Mouse (Mus musculus) neural tube, embryonic 13.5 days (tissue): Measurements from ENCODE around the gene Ntng1. TPM values are rescaled to one million over a fixed set of nuclear protein-coding genes. Genes with fewer than 3 reads are reported as not detected.

Experiments used
- ATAC-seq: fragments of 200-750 bp; cut with Nextera tagmentation; 2 replicates; pipeline ENCODE4 v1.8.0; 2017; ENCODE audit warnings: low read depth, mild to moderate bottlenecking, moderate TSS enrichment, moderate library complexity
- H3K27ac ChIP-seq: fragments of 300-500 bp; sonication (generic); replicated peaks from 2 replicates; pipeline ENCODE4 v1.5.1; 2015; ENCODE audit warnings: moderate library complexity, mild to moderate bottlenecking, inconsistent platforms
- H3K27me3 ChIP-seq: fragments of 300-500 bp; sonication (generic); 2 replicates; pipeline ENCODE4 v1.6.1; 2015; ENCODE audit warnings: mild to moderate bottlenecking, inconsistent platforms
- H3K36me3 ChIP-seq: fragments of 300-500 bp; sonication (generic); 2 replicates; pipeline ENCODE4 v1.6.1; 2015; ENCODE audit warnings: mild to moderate bottlenecking, inconsistent platforms
- H3K4me1 ChIP-seq: fragments of 300-500 bp; sonication (generic); replicated peaks from 2 replicates; pipeline ENCODE4 v1.6.1; 2015; ENCODE audit warnings: inconsistent platforms
- H3K4me2 ChIP-seq: fragments of 300-500 bp; sonication (generic); 2 replicates; pipeline ENCODE4 v1.6.1; 2015; ENCODE audit warnings: inconsistent platforms, mild to moderate bottlenecking, moderate library complexity
- H3K4me3 ChIP-seq: fragments of 300-500 bp; sonication (generic); 2 replicates; pipeline ENCODE4 v1.5.1; 2015; ENCODE audit warnings: mild to moderate bottlenecking, inconsistent platforms
- H3K9ac ChIP-seq: fragments of 300-500 bp; sonication (generic); 2 replicates; pipeline ENCODE4 v1.6.1; 2015; ENCODE audit warnings: moderate library complexity, mild to moderate bottlenecking, inconsistent platforms
- H3K9me3 ChIP-seq: fragments of 300-500 bp; sonication (generic); 2 replicates; pipeline ENCODE4 v1.6.1; 2016; ENCODE audit warnings: inconsistent platforms
- whole genome bisulfite sequencing: fragments of 180-500 bp; shearing (Covaris S2); methylation state at CpG from one replicate; pipeline ENCODE4 v1.1.7; 2015; 5-methylcytosine and 5-hydroxymethylcytosine counted together
- polyA plus RNA-seq: library from polyadenylated mRNA; unstranded; fragments of >200 nt; fragmentation: Nextera tagmentation; extraction: Ambion mirVana; gene quantifications from 2 replicates; pipeline ENCODE4 v1.2.1, GENCODE M21; 2015

Ntng1 gene
- polyA plus RNA-seq, 1 experiment from 2014 or later: 15.6 TPM

- Histone ChIP-seq H3K36me3 (no peaks in the 10 kb centered on the region), H3K9me3 (no peaks in the 10 kb centered on the region), H3K9ac (no peak overlapping the region), H3K4me2 (no peak overlapping the region), H3K4me1 (no peaks in the 10 kb centered on the region), H3K27ac (no peak overlapping the region), H3K4me3 (no peak overlapping the region), H3K27me3 (no peaks in the 10 kb centered on the region)
- no peak for ATAC-seq
Measured at GRCm38 (mm10) chr3:109970181-109970580, 173.6 kb downstream of the Ntng1 start.

DNA sequence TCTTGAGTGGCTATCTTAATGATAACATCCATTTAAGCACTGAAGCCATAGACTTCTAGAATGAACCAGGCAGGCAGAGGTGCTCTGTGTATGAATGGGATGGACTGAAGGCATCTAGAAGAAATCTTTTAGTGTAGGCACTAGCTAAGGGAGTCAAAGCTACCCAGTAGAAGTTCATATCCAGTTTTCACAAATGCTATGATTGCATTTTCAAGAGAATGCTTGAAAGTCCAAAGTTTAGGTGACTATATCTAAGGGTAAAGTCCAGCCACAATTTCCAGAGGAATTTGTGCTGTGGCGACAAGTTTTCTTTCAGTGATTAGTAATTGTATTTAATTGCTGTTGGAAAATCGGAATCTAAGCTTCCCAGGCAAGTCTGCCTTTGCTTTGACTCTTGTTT, 181.2 kb downstream of the Ntng1 start:
- H3K4me1 ChIP-seq: no peaks in the 10 kb centered on the region
- no peak for ATAC-seq
- WGBS: 64% methylated on average over 2 of the region's 2 CpGs
- H3K27me3 ChIP-seq: no peaks in the 10 kb centered on the region
- H3K27ac ChIP-seq: no peak overlapping the region
- H3K9ac ChIP-seq: no peak overlapping the region
- H3K4me2 ChIP-seq: no peak overlapping the region
- H3K36me3 ChIP-seq: no peaks in the 10 kb centered on the region
- no peaks in the 10 kb centered on the region for H3K9me3 ChIP-seq
- no peak overlapping the region for H3K4me3 ChIP-seq

DNA sequence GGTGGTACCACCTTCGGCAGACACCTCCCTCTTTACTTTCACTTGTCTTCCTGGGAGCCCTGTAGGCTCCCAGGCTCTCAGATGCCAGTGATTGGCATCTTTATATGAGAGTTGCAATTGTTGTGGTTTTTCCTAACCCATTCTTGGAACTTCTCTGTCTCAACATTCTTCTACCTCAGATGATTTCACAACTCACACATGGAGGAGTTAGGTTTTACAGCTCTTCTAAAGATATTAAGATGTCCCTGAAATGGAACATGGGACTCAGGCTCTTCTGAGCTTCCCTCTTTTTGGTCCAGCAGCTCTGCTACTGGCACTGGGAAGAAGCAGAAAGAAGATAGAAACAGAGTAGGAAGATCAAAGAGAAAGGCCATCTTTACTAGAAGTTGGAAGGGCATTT, 200.9 kb downstream of the Ntng1 start:
- no peak overlapping the region for H3K4me2 ChIP-seq
- H3K4me1 ChIP-seq: no peaks in the 10 kb centered on the region
- no peaks in the 10 kb centered on the region for H3K36me3 ChIP-seq
- H3K27ac ChIP-seq: no peak overlapping the region
- H3K27me3 ChIP-seq: no peaks in the 10 kb centered on the region
- no peaks in the 10 kb centered on the region for H3K9me3 ChIP-seq
- no peak overlapping the region for H3K4me3 ChIP-seq
- H3K9ac ChIP-seq: no peak overlapping the region
- WGBS: 91% methylated on average over 1 of the region's 1 CpGs
- no peak for ATAC-seq

DNA sequence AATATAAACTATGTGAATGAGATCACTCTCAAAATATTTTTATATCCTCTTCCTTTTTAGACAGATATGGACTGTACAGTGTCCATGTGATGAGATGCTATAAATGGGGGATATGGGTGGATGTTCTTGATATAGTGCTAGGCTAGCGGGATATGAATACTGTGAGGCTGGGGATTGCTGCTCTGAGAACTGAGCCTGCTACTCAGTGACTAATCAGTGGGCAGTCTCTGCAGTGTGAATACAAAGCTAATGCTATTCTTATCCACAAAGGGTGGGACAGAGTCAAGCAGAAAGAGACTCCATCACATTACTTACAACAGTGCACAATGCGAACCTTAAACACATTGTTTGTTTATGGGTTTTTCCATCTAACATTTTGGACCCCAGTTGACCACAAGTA, 206.2 kb downstream of the Ntng1 start:
- Histone ChIP-seq H3K9ac (no peak overlapping the region), H3K4me1 (no peaks in the 10 kb centered on the region), H3K9me3 (no peaks in the 10 kb centered on the region), H3K27me3 (no peaks in the 10 kb centered on the region), H3K27ac (no peak overlapping the region), H3K36me3 (no peaks in the 10 kb centered on the region), H3K4me2 (no peak overlapping the region), H3K4me3 (no peak overlapping the region)
- ATAC-seq: no peak
- 85% methylated on average over 2 of the region's 2 CpGs for WGBS

GRCm38 (mm10) chr3:109936275-109936674, 207.5 kb downstream of the Ntng1 start:
- Histone ChIP-seq H3K4me3 (no peak overlapping the region), H3K9me3 (no peaks in the 10 kb centered on the region), H3K4me2 (no peak overlapping the region), H3K4me1 (no peaks in the 10 kb centered on the region), H3K9ac (no peak overlapping the region), H3K27me3 (no peaks in the 10 kb centered on the region), H3K36me3 (no peaks in the 10 kb centered on the region), H3K27ac (no peak overlapping the region; the same call in 1 of the 2 replicates)
- no peak for ATAC-seq
- WGBS: 77% methylated on average over 3 of the region's 3 CpGs

DNA sequence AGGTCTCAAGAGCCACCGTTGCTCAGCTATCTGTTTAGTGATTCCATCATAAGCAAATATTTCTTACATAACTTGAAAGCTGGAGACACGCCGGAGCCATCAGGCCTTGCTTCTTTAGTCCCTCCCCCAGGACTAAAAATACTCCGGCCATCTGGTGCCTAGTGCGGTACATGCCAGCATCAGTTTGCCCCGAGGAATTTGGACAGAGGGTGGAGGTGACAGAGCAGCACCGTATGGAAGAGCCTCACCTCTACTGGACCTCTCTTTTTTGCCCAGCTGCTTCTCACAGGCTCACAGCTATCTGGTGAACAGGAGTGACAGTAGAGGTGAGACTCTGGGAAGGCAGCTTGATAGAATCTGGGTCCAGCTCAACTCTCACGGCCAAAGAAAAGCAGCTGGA, 211.6 kb downstream of the Ntng1 start:
- H3K27ac ChIP-seq: no peak overlapping the region
- H3K9me3 ChIP-seq: no peaks in the 10 kb centered on the region
- no peak overlapping the region for H3K4me2 ChIP-seq
- no peaks in the 10 kb centered on the region for H3K27me3 ChIP-seq
- no peak for ATAC-seq
- 0 out of 2 replicates have a peak, but pooled peaks cover 3% of the 10 kb centered on the region for H3K4me1 ChIP-seq
- H3K9ac ChIP-seq: no peak overlapping the region
- no peaks in the 10 kb centered on the region for H3K36me3 ChIP-seq
- 80% methylated on average over 8 of the region's 8 CpGs for WGBS
- H3K4me3 ChIP-seq: no peak overlapping the region

- no peak overlapping the region for H3K4me2 ChIP-seq
- H3K4me1 ChIP-seq: 0 out of 2 replicates have a peak, but pooled peaks cover 3% of the 10 kb centered on the region
- no peaks in the 10 kb centered on the region for H3K27me3 ChIP-seq
- H3K36me3 ChIP-seq: no peaks in the 10 kb centered on the region
- 40% methylated on average over 5 of the region's 5 CpGs for WGBS
- no peak overlapping the region for H3K27ac ChIP-seq
- H3K4me3 ChIP-seq: no peak overlapping the region
- H3K9ac ChIP-seq: no peak overlapping the region
- H3K9me3 ChIP-seq: no peaks in the 10 kb centered on the region
- ATAC-seq: peak; percentile 50; the same call in 1 of the 2 replicates
Measured at GRCm38 (mm10) chr3:109931021-109931420, 212.8 kb downstream of the Ntng1 start.

DNA sequence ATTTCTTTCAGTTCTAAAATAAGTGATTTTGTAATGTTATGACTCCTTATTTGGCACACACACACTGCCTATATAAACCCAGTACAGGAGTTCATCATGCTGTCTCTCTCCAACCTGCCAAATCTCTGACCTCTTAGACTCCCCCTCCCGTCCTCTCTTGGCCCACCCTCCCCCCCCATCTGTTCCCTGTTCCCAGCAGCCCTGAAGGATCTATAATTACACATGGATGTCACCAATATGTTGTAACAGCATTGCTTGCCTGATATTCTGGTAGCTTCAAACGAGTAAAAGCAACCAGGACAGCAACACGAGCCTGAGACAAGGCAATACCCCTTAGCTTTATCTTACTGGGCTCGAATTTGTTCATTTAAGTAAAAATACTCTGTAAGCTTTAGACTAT, 220.0 kb downstream of the Ntng1 start:
- no peak overlapping the region for H3K4me3 ChIP-seq
- H3K27me3 ChIP-seq: no peaks in the 10 kb centered on the region
- no peaks in the 10 kb centered on the region for H3K9me3 ChIP-seq
- no peak overlapping the region for H3K27ac ChIP-seq
- H3K4me2 ChIP-seq: no peak overlapping the region
- no peak overlapping the region for H3K9ac ChIP-seq
- ATAC-seq: no peak
- no peaks in the 10 kb centered on the region for H3K36me3 ChIP-seq
- WGBS: 74% methylated on average over 4 of the region's 4 CpGs
- H3K4me1 ChIP-seq: peaks cover 7% of the 10 kb centered on the region

- no peak for ATAC-seq
Measured at GRCm38 (mm10) chr3:109918996-109919395, 224.8 kb downstream of the Ntng1 start.

GRCm38 (mm10) chr3:109917926-109918694, 225.7 kb downstream of the Ntng1 start:
- Histone ChIP-seq H3K9ac (no peak overlapping the region), H3K4me3 (no peak overlapping the region), H3K27me3 (no peaks in the 10 kb centered on the region), H3K9me3 (no peaks in the 10 kb centered on the region), H3K27ac (no peak overlapping the region), H3K36me3 (no peaks in the 10 kb centered on the region), H3K4me1 (peaks cover 24% of the 10 kb centered on the region), H3K4me2 (no peak overlapping the region)
- WGBS: 33% methylated on average over 8 of the region's 8 CpGs
- ATAC-seq: peak; percentile 50; the same call in 1 of the 2 replicates

More at GRCm38 (mm10) chr3:109918996-109919395, 224.8 kb downstream of the Ntng1 start:
- Histone ChIP-seq H3K4me3 (no peak overlapping the region), H3K27ac (no peak overlapping the region), H3K27me3 (no peaks in the 10 kb centered on the region), H3K36me3 (no peaks in the 10 kb centered on the region), H3K4me2 (no peak overlapping the region), H3K9ac (no peak overlapping the region), H3K4me1 (peaks cover 24% of the 10 kb centered on the region), H3K9me3 (no peaks in the 10 kb centered on the region)
- 32% methylated on average over 3 of the region's 3 CpGs for WGBS

DNA sequence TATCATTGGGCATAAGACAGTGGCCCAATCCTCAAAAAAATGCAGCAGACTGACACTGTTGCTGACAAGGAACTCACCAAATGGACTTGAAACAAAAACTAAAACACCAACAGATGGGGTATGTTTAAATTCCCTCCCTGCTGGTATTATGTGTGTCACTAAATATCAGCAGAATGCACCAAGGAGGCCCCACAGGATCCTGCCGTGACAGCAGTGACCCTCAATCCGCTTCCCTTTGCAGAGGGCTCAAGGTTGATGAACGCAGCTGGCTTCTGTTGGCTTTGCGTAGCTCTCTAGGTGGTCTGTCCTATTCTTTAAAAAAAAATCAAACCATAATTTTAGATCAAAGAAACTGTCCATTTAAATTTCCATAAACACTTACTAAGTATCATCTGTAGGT, 226.7 kb downstream of the Ntng1 start:
- H3K36me3 ChIP-seq: no peaks in the 10 kb centered on the region
- H3K27ac ChIP-seq: no peak overlapping the region
- WGBS: 25% methylated on average over 4 of the region's 4 CpGs
- ATAC-seq: no peak
- no peak overlapping the region for H3K4me3 ChIP-seq
- no peaks in the 10 kb centered on the region for H3K9me3 ChIP-seq
- H3K4me2 ChIP-seq: no peak overlapping the region
- no peaks in the 10 kb centered on the region for H3K27me3 ChIP-seq
- peaks cover 24% of the 10 kb centered on the region for H3K4me1 ChIP-seq
- H3K9ac ChIP-seq: no peak overlapping the region

- WGBS: 83% methylated on average over 5 of the region's 5 CpGs
- Histone ChIP-seq H3K9ac (no peak overlapping the region), H3K4me1 (peaks cover 21% of the 10 kb centered on the region), H3K9me3 (no peaks in the 10 kb centered on the region), H3K27ac (no peak overlapping the region), H3K4me2 (no peak overlapping the region), H3K27me3 (no peaks in the 10 kb centered on the region), H3K4me3 (no peak overlapping the region), H3K36me3 (no peaks in the 10 kb centered on the region)
- ATAC-seq: no peak
Measured at GRCm38 (mm10) chr3:109914226-109914625, 229.6 kb downstream of the Ntng1 start.

DNA sequence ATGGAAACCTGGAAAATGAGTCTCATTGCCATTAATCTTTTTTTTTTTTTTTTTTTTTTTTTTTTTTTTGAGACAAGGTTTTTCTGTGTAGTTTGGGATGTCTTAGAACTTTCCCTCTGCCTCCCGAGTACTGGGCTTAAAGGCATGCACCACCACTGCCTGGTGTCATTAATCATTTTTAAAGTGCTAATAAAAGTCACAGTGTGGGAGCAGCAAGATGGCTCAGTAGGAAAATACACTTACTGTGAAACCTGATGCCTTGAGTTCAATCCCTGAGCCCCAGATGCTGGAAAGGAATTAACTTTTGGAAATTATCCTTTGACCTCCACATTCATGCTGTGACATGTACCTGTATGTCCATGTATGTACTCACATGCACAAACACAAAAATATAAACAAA, 253.2 kb downstream of the Ntng1 start:
- Histone ChIP-seq H3K4me3 (no peak overlapping the region), H3K4me1 (no peaks in the 10 kb centered on the region), H3K9me3 (no peaks in the 10 kb centered on the region), H3K27me3 (no peaks in the 10 kb centered on the region), H3K27ac (no peak overlapping the region), H3K9ac (no peak overlapping the region), H3K4me2 (no peak overlapping the region), H3K36me3 (no peaks in the 10 kb centered on the region)
- no peak for ATAC-seq
- 13% methylated on average over 1 of the region's 1 CpGs for WGBS
